Mouse (Mus musculus) testis, adult 2 months (tissue): Measurements from ENCODE around the gene Kiz.

ENCODE experiments used
- CTCF ChIP-seq: fragments of 200-500 bp; IDR thresholded peaks from 2 replicates; pipeline ENCODE4 v1.5.1; 2012; ENCODE audit warnings: low read depth, mild to moderate bottlenecking, inconsistent platforms, low read length, moderate library complexity; ENCODE audit not compliant: control insufficient read depth, insufficient read depth, insufficient replicate concordance
- POLR2A ChIP-seq: fragments of 200-500 bp; IDR thresholded peaks from 2 replicates; pipeline ENCODE4 v1.6.1; 2012; ENCODE audit warnings: low read depth, mild to moderate bottlenecking, inconsistent platforms, low read length, moderate library complexity; ENCODE audit not compliant: control insufficient read depth

GRCm38 (mm10) chr2:146833222-146834063 lies 22.2 kb upstream of the Kiz start:
- no peak for TF ChIP-seq CTCF
- TF ChIP-seq POLR2A, result no peak
